Mouse (Mus musculus) brain, embryonic 14.5 days (tissue): ENCODE measurements at regions not wholly inside any gene's neighbourhood (a gene's known extent, or its start where the extent isn't known, plus 50 kb on each side); places are given as distances from the start of the nearest gene placed in this dataset.

Experiments used
- CTCF ChIP-seq: fragments of 200-500 bp; IDR thresholded peaks from 2 replicates; pipeline ENCODE4 v1.5.1; 2012; ENCODE audit warnings: inconsistent platforms, mild to moderate bottlenecking, moderate library complexity, borderline replicate concordance; ENCODE audit not compliant: insufficient read depth, insufficient read length; ENCODE audit errors: extremely low read depth
- POLR2A ChIP-seq: fragments of 200-500 bp; IDR thresholded peaks from 2 replicates; pipeline ENCODE4 v1.6.1; 2012; ENCODE audit warnings: mild to moderate bottlenecking, inconsistent platforms, borderline replicate concordance; ENCODE audit not compliant: poor library complexity, insufficient read depth, insufficient read length, severe bottlenecking; ENCODE audit errors: extremely low read depth

DNA sequence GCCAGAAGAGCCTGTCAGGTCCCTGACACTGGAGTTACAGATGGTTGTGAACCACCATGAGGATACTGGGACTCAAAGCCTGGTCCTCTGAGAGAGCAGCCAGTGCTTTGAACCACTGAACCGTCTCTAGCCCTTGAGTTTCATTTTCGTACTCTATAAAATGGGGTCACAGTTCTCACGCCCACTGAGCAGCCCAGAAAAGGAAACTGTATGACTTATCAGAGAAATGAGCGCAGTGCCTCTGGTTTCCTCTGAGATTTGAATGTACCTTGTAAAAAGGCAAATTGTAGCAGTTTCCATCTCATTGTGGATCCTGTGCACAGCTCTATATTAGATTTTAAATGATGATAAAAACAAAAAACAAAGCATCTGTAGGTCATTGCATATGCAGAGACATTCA lies 108.9 kb upstream of the Spata13 start:
- TF ChIP-seq CTCF (no peak), POLR2A (no peak)
